Mouse (Mus musculus): ENCODE results near the gene Chst10. TPM values are rescaled to one million over a fixed set of nuclear protein-coding genes. Genes with fewer than 3 reads are reported as not detected.

Gene Chst10
- polyA plus RNA-seq, 1 experiment from 2014 or later: 2.9 TPM

GRCm38 (mm10) chr1:38888803-38889202 lies 9.2 kb downstream of the Chst10 start:
- Histone ChIP-seq H3K4me1 (no peaks in the 10 kb centered on the region), H3K36me3 (no peaks in the 10 kb centered on the region), H3K27me3 (replicated peaks) (no peaks in the 10 kb centered on the region), H3K4me2 (no peak overlapping the region), H3K4me3 (replicated peaks) (no peak overlapping the region), H3K27ac (no peak overlapping the region), H3K9ac (no peak overlapping the region), H3K9me3 (no peaks in the 10 kb centered on the region)
- 90% methylated on average over 6 of the region's 6 CpGs for WGBS
- no peak for ATAC-seq (ENCODE audit: insufficient read depth, low FRiP score, low read depth)

DNA sequence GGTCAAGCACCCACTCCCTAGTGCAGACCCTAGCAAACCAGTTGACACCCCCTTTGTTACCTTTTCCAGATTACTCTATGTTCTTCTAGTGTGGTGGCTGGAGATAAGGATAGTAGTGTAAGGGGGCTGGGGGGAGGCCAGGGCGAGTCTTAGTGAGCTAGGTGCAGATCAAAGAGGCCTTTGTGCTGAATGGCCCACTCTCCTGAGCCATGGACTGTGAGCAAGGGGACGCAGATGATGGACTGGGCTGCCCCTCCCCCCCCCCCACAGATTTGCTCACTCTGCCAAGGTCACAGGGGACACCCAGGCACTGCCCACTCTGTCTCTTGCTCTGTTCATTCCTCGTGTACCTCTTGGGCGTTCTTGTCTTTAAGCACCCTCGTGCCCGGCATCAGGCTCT lies 10.9 kb downstream of the Chst10 start:
- no peak overlapping the region for H3K27ac ChIP-seq
- no peak overlapping the region for H3K4me3 ChIP-seq (replicated peaks)
- H3K4me1 ChIP-seq: no peaks in the 10 kb centered on the region
- H3K36me3 ChIP-seq: no peaks in the 10 kb centered on the region
- H3K4me2 ChIP-seq: no peak overlapping the region
- H3K9me3 ChIP-seq: no peaks in the 10 kb centered on the region
- no peak overlapping the region for H3K9ac ChIP-seq
- WGBS: 43% methylated on average over 5 of the region's 6 CpGs
- no peaks in the 10 kb centered on the region for H3K27me3 ChIP-seq (replicated peaks)
- ATAC-seq (ENCODE audit: insufficient read depth, low FRiP score, low read depth): no peak

- no peaks in the 10 kb centered on the region for H3K4me1 ChIP-seq
- H3K9me3 ChIP-seq: no peaks in the 10 kb centered on the region
- no peak overlapping the region for H3K4me3 ChIP-seq (replicated peaks)
- no peak overlapping the region for H3K27ac ChIP-seq
- H3K9ac ChIP-seq: no peak overlapping the region
- H3K36me3 ChIP-seq: no peaks in the 10 kb centered on the region
- H3K4me2 ChIP-seq: no peak overlapping the region
- ATAC-seq (ENCODE audit: insufficient read depth, low FRiP score, low read depth): no peak
- no peaks in the 10 kb centered on the region for H3K27me3 ChIP-seq (replicated peaks)
- WGBS: 72% methylated on average over 2 of the region's 2 CpGs
Observed at GRCm38 (mm10) chr1:38886602-38887001, 11.4 kb downstream of the Chst10 start.

DNA sequence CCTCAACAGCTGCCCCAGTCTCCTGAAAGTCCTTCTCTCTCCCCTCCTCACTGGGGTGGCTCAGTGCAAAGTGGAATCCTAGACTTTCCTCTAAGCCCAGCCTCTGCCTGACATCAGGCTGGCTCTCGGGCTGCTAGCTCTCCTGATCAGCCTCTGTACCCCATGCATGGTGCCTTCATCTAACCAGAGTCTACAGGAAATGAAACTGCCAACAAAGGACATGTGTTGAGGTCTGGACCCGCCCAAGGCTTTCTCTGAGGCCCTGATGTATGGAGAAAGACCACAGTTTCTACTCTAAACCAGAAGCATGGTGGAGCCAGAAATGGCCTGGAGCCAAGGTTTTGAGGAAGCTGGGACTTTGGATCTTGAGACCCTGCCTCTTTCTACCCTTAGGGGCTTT lies 12.0 kb downstream of the Chst10 start:
- Histone ChIP-seq H3K9me3 (no peaks in the 10 kb centered on the region), H3K27ac (no peak overlapping the region), H3K27me3 (replicated peaks) (no peaks in the 10 kb centered on the region), H3K9ac (no peak overlapping the region), H3K4me2 (no peak overlapping the region), H3K4me1 (no peaks in the 10 kb centered on the region), H3K4me3 (replicated peaks) (no peak overlapping the region), H3K36me3 (no peaks in the 10 kb centered on the region)
- no peak for ATAC-seq (ENCODE audit: insufficient read depth, low FRiP score, low read depth)
- WGBS: 66% methylated on average over 2 of the region's 2 CpGs

DNA sequence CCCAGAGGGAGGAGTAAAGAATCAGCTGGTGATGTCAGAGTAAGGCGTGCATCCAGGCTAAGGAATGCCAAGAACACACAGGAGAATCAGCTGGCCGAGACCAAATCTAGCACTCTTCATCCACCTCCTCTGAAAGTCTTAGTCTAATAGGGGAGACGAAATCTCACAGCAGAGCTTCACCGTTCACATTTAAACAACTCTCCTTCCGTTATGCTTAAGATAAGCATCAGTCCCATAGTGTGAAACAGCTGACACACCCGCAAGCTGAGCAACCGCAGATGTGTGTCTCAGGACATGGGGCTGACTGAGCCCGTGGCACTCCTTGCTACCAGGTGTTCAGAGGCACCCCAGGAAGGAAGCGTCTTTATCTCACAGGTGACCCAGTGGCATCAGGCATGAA lies 14.2 kb downstream of the Chst10 start:
- H3K36me3 ChIP-seq: no peaks in the 10 kb centered on the region
- no peak overlapping the region for H3K4me2 ChIP-seq
- H3K4me3 ChIP-seq (replicated peaks): no peak overlapping the region
- H3K9me3 ChIP-seq: no peaks in the 10 kb centered on the region
- WGBS: 64% methylated on average over 9 of the region's 9 CpGs
- ATAC-seq (ENCODE audit: insufficient read depth, low FRiP score, low read depth): no peak
- no peaks in the 10 kb centered on the region for H3K4me1 ChIP-seq
- no peak overlapping the region for H3K27ac ChIP-seq
- no peak overlapping the region for H3K9ac ChIP-seq
- no peaks in the 10 kb centered on the region for H3K27me3 ChIP-seq (replicated peaks)

- Histone ChIP-seq H3K27me3 (replicated peaks) (no peaks in the 10 kb centered on the region), H3K4me2 (no peak overlapping the region), H3K36me3 (no peaks in the 10 kb centered on the region), H3K4me3 (replicated peaks) (no peak overlapping the region), H3K9ac (no peak overlapping the region), H3K9me3 (no peaks in the 10 kb centered on the region), H3K27ac (no peak overlapping the region), H3K4me1 (no peaks in the 10 kb centered on the region)
- no peak for ATAC-seq (ENCODE audit: insufficient read depth, low FRiP score, low read depth)
- WGBS: 81% methylated on average over 4 of the region's 4 CpGs
Observed at GRCm38 (mm10) chr1:38882746-38883145, 15.2 kb downstream of the Chst10 start.

DNA sequence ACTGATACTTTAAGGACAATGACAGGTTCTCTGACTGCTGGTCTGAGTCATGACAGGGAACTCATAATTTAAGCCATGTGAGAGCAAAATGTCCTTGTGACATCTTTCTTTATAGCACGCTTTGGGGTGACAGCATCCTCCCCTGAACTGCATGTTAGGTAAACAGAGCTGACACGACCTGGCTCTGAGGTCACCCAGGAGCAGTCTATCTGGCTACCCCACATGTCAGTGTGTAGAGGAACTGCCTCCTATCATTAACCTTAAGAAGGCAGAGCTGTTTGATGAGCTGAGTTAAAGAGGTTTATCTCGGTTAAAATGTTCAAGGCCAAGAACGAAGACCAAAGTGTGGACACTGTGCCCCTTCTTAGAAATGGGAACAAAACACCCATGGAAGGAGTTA lies 16.6 kb downstream of the Chst10 start:
- no peak overlapping the region for H3K9ac ChIP-seq
- no peaks in the 10 kb centered on the region for H3K9me3 ChIP-seq
- H3K4me1 ChIP-seq: no peaks in the 10 kb centered on the region
- H3K27ac ChIP-seq: no peak overlapping the region
- no peak overlapping the region for H3K4me2 ChIP-seq
- 52% methylated on average over 4 of the region's 4 CpGs for WGBS
- H3K36me3 ChIP-seq: no peaks in the 10 kb centered on the region
- ATAC-seq (ENCODE audit: insufficient read depth, low FRiP score, low read depth): no peak
- no peaks in the 10 kb centered on the region for H3K27me3 ChIP-seq (replicated peaks)
- H3K4me3 ChIP-seq (replicated peaks): no peak overlapping the region

GRCm38 (mm10) chr1:38876671-38877382 lies 21.1 kb downstream of the Chst10 start:
- Histone ChIP-seq H3K27ac (no peak overlapping the region), H3K36me3 (no peaks in the 10 kb centered on the region), H3K4me3 (replicated peaks) (no peak overlapping the region), H3K27me3 (replicated peaks) (no peaks in the 10 kb centered on the region), H3K9ac (no peak overlapping the region), H3K4me2 (no peak overlapping the region), H3K4me1 (no peaks in the 10 kb centered on the region), H3K9me3 (no peaks in the 10 kb centered on the region)
- 52% methylated on average over 5 of the region's 5 CpGs for WGBS
- ATAC-seq (ENCODE audit: insufficient read depth, low FRiP score, low read depth): no peak

DNA sequence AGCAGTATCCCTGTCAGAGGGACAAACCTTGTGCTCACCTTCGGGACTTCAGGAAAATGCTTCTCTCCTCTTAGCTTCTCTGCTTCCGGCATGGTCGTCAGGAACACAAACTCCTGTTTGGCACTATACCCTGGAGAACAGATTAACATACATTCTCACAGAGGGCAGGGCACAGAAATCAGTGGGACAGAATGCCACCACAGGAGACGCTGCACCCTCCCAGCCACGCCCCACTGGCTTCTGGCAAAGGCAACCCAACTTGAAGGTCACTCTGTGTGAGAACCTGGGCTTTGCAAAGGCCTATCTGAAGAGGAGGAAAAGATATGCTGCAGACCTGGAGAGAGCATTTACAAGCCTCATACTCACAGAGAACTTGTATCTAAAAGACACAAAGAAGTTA lies 24.1 kb downstream of the Chst10 start:
- no peak overlapping the region for H3K4me2 ChIP-seq
- WGBS: 74% methylated on average over 5 of the region's 5 CpGs
- no peaks in the 10 kb centered on the region for H3K4me1 ChIP-seq
- H3K9ac ChIP-seq: no peak overlapping the region
- no peaks in the 10 kb centered on the region for H3K36me3 ChIP-seq
- no peak for ATAC-seq (ENCODE audit: insufficient read depth, low FRiP score, low read depth)
- H3K27ac ChIP-seq: no peak overlapping the region
- H3K27me3 ChIP-seq (replicated peaks): no peaks in the 10 kb centered on the region
- H3K4me3 ChIP-seq (replicated peaks): no peak overlapping the region
- H3K9me3 ChIP-seq: no peaks in the 10 kb centered on the region

DNA sequence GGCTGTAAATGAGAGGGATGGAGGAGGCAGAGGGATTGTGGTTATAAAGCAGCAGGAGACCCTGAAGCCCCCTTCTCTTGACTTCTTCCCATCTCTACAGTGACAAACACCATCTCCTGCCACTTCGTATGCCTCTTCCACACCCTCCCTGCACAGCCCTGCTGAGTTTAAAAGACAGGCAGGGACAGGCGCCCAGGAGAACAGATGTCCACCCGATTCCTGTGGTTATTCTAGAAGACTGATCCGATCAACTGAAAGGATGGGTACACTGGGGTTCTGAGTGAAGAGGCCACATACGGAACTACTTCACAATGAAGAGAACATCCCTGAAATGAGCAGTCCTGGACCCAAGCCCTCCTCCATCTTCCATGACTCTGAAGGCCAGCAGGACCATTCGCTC lies 26.1 kb downstream of the Chst10 start:
- Histone ChIP-seq H3K27ac (no peak overlapping the region), H3K4me1 (no peaks in the 10 kb centered on the region), H3K36me3 (no peaks in the 10 kb centered on the region), H3K9me3 (no peaks in the 10 kb centered on the region), H3K4me3 (replicated peaks) (no peak overlapping the region), H3K27me3 (replicated peaks) (no peaks in the 10 kb centered on the region), H3K4me2 (no peak overlapping the region), H3K9ac (no peak overlapping the region)
- ATAC-seq (ENCODE audit: insufficient read depth, low FRiP score, low read depth): no peak
- 93% methylated on average over 6 of the region's 6 CpGs for WGBS

GRCm38 (mm10) chr1:38869398-38870195 lies 28.4 kb downstream of the Chst10 start:
- H3K27ac ChIP-seq: no peak overlapping the region
- H3K9ac ChIP-seq: no peak overlapping the region
- no peaks in the 10 kb centered on the region for H3K9me3 ChIP-seq
- no peaks in the 10 kb centered on the region for H3K4me1 ChIP-seq
- H3K4me3 ChIP-seq (replicated peaks): no peak overlapping the region
- no peak overlapping the region for H3K4me2 ChIP-seq
- no peaks in the 10 kb centered on the region for H3K27me3 ChIP-seq (replicated peaks)
- H3K36me3 ChIP-seq: no peaks in the 10 kb centered on the region
- 49% methylated on average over 13 of the region's 13 CpGs for WGBS
- no peak for ATAC-seq (ENCODE audit: insufficient read depth, low FRiP score, low read depth)

GRCm38 (mm10) chr1:38866242-38866641 lies 31.7 kb downstream of the Chst10 start:
- H3K4me3 ChIP-seq (replicated peaks): no peak overlapping the region

More at GRCm38 (mm10) chr1:38866242-38866641, 31.7 kb downstream of the Chst10 start:
- Histone ChIP-seq H3K27ac (no peak overlapping the region), H3K4me2 (no peak overlapping the region), H3K27me3 (replicated peaks) (no peaks in the 10 kb centered on the region), H3K9ac (no peak overlapping the region), H3K9me3 (no peaks in the 10 kb centered on the region), H3K4me1 (no peaks in the 10 kb centered on the region), H3K36me3 (no peaks in the 10 kb centered on the region)
- WGBS: 84% methylated on average over 5 of the region's 5 CpGs
- ATAC-seq (ENCODE audit: insufficient read depth, low FRiP score, low read depth): no peak

Data from stomach, embryonic 15.5 days (tissue).